Mouse (Mus musculus) C2C12 (cell line): ENCODE results near the gene Pin4.

ENCODE experiments used
- CEBPB ChIP-seq: IDR thresholded peaks from one replicate; pipeline ENCODE4 v1.6.1; 2011; ENCODE audit warnings: low read depth, mild to moderate bottlenecking, control low read depth, moderate library complexity
- CTCF ChIP-seq: IDR thresholded peaks from one replicate; pipeline ENCODE4 v1.5.1; 2011; ENCODE audit not compliant: control insufficient read depth, insufficient read depth, insufficient read length
- MAX ChIP-seq: IDR thresholded peaks from one replicate; pipeline ENCODE4 v1.6.1; 2011; ENCODE audit warnings: mild to moderate bottlenecking, control low read depth
- USF1 ChIP-seq: IDR thresholded peaks from one replicate; pipeline ENCODE4 v1.6.1; 2011; ENCODE audit warnings: low read depth, mild to moderate bottlenecking, control low read depth, moderate library complexity

- TF ChIP-seq CTCF = no peak
- no peak for TF ChIP-seq MAX
- TF ChIP-seq USF1 = no peak
- TF ChIP-seq CEBPB = no peak
These were observed 47.3 kb downstream of the Pin4 start for GRCm38 (mm10) chrX:102166521-102166920.
